Mouse (Mus musculus) skeletal muscle tissue, adult 2 months (tissue): ENCODE measurements at regions not wholly inside any gene's neighbourhood (a gene's known extent, or its start where the extent isn't known, plus 50 kb on each side); places are given as distances from the start of the nearest gene placed in this dataset.

ENCODE experiments used
- DNase-seq: peaks from one replicate; pipeline ENCODE4 v3.0.0-alpha.2; 2012; ENCODE audit warnings: low read depth, low spot score

- DNase-seq = no peak
These were observed 1412.2 kb downstream of the Gsdmc2 start for GRCm38 (mm10) chr15:62432742-62433245.

DNA sequence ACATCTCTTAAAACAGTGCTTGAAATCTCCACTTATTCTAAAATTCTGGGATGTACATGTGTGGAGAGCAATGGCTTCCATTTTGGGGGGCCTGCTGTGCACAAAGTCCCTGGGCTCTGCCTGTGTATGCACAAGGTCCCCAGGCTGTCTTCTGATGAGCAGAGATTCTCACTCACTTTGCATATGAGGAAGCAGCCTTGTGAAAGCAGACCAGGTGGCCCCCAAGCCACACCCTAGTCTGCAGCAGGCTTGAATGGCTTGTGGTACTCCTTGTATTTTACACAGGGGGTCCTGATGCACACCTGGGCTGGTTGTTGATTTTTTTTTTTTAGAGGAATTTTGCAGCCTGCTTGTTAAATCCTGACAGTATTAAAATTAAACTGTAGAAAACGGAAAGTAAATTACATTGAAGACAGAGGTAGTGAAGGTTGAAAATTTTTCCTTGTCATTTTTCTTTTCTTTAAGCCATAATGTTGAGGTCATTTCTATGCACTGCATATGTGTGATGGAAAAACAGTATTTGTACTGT is 1413.8 kb downstream of the Gsdmc2 start:
- DNase-seq = no peak

DNA sequence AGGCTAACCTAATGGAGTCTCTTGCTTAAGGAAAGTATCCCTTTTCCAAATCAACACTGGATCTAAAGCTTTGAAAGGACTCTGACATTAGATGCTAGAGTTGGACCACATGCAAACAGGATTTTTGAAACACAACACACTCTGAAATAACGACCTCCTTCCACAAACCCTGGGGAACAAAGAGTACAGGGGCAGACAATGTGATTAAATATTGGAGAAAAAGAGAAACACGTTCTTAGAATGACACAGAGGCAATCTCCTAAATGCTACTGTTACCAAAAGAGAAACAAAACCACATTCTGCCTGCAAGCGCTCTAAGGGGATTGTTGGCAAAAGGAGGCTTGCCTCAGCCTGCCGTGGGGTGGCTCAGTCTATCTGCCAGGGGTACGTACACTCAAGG is 1422.0 kb downstream of the Gsdmc2 start:
- no peak for DNase-seq

GRCm38 (mm10) chr15:62421073-62421851 is 1423.7 kb downstream of the Gsdmc2 start:
- DNase-seq = no peak

DNA sequence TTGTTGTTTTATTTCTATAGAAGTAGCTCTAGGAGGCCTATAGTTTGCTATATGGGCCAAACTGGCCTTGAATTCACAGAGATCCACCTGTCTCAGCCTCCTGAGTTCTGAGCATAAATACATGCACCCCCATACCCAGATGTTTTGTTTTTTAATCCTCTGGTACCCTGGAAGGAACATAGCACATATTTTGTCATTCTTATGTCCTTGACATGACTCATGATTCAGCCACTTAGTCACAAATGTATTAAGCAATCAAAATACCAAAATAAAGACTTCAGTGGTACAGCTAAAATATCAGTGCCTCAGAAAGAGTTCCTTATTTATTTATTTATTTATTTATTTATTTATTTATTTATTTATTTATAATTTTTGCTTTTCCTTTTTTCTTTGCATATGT is 1428.3 kb downstream of the Gsdmc2 start:
- no peak for DNase-seq

DNA sequence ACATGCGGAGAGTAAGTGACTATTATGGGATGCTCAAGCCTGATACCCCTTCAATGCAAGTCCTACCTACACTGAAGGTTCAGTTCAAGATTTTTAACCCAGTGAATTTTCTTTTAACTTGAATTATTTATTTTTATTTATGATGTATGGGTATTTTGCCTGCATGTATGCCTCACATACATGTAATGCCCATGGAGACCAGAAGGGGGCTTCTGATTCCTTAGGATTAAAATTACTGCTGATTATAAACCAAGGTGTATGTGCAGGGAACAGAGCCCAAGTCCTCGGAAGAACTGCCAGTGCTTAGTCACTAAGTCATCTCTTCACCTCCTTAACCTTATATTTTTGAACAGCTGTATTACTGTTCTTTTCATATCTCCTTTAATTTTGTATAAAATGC is 1431.3 kb downstream of the Gsdmc2 start:
- no peak for DNase-seq

- DNase-seq = no peak
These were observed 1442.8 kb downstream of the Gsdmc2 start for GRCm38 (mm10) chr15:62402142-62402541.

DNA sequence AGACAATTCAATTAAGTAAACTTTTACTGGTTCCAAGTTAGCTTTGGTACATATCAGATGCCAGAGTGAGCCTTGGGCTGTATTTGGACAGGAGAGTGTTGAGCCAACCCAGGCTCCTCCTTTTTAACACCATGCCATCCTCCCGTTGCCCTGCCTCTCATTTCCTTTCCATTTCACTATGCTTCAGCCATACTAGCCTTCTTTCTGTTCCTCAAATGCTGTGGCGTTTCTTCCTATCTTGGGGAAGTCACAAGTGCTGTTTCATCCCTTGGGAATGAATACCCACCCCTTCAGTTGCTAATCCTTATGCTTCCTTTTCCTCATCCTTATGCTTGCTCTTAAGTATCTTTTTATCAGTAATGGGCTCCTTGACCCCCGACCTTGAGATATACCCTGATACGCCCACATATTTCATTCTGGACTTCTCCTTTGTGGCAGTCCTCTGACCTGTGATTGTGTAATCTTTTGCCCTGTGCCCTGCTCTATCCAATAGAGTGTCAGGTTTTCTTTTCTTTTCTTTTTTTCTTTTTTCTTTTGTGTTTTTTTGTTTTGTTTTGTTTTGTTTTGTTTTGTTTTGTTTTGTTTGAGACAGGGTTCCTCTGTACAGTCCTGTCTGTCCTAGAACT is 1443.9 kb downstream of the Gsdmc2 start:
- peak; percentile 9 for DNase-seq

GRCm38 (mm10) chr15:62399381-62399780 is 1445.6 kb downstream of the Gsdmc2 start:
- DNase-seq = no peak

DNA sequence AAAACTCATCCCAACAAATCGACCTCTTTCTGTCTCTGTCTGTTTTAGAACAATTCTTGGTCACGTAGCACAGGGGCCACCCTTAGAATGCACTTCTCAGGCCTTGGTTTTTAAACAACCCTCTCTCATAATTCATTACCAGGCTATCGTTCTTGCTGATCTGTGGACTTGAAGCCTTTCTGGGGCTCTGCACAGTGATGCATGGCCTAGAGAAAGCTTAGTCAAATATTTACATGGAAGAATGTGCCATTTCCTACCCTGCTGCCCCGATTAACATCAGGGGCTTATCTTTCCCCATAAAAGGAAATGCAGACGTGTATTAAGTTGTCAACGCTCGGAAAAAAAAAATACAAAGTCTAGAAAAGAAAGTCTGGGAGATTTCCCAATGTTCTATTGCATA is 1448.0 kb downstream of the Gsdmc2 start:
- no peak for DNase-seq

GRCm38 (mm10) chr15:62395377-62395776 is 1449.6 kb downstream of the Gsdmc2 start:
- DNase-seq = no peak

DNA sequence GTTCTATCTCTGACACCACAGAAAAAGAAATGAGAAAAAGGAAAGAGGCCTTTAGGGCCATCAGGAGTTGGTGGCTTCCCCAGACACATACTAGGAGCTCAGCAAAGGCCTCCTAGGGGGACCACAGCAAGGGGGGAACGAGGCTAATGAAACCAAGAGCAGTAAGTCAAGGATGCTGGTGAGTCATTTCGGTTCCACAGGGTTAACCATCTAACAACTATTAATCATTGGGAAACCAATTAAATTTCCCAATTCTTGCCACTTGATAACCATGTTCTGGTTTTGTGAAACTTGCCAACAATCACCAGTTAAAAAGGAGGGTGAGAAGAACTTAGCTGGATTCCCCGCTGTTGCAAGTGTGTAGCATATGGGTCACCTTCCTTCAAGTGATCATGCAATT is 1451.6 kb downstream of the Gsdmc2 start:
- DNase-seq = no peak

DNA sequence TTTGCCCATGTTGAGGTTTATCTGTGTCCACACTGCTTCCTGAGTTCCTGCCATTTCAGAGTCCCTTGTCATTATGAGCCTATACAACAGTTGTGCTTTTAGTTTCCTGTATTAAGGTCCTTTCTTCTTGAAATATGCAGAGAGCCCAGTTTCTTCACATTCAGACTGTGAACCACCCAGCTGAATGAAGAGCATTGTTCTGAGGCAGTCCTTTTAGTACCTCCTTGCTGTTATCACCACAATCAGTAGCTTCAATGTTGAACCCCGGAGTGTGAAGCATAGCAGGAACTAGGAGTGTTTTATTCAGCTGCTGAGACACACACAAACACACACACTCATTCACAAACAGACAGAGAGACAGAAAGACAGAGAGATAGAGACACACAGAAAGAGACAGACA is 1452.1 kb downstream of the Gsdmc2 start:
- no peak for DNase-seq

DNA sequence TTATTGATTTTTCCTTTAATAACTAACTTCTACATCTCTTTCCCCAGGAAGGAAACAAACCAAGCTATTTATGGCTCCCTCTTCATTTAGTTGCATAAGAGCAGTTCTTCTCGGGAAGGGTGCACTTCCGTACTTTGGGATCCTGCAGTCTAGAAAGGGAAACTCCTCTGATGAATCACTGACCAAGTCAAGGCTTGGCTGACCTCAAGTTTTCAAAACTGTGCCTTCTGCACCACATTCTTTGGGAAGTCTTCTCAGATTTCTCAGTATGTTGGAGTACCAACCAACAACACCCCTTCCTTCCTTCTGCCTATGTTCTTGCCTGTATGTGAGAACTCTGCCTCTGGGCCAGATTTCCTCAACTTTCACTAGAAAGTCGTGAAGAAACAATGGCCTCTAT is 1452.6 kb downstream of the Gsdmc2 start:
- DNase-seq = peak; percentile 36

- DNase-seq = peak; percentile 31
These were observed 1455.4 kb downstream of the Gsdmc2 start for GRCm38 (mm10) chr15:62389431-62390105.

GRCm38 (mm10) chr15:62382233-62382632 is 1459.4 kb upstream of the A1bg start:
- DNase-seq = no peak

GRCm38 (mm10) chr15:62374641-62375040 is 1451.8 kb upstream of the A1bg start:
- DNase-seq = no peak

GRCm38 (mm10) chr15:62361171-62361570 is 1438.4 kb upstream of the A1bg start:
- DNase-seq = no peak

DNA sequence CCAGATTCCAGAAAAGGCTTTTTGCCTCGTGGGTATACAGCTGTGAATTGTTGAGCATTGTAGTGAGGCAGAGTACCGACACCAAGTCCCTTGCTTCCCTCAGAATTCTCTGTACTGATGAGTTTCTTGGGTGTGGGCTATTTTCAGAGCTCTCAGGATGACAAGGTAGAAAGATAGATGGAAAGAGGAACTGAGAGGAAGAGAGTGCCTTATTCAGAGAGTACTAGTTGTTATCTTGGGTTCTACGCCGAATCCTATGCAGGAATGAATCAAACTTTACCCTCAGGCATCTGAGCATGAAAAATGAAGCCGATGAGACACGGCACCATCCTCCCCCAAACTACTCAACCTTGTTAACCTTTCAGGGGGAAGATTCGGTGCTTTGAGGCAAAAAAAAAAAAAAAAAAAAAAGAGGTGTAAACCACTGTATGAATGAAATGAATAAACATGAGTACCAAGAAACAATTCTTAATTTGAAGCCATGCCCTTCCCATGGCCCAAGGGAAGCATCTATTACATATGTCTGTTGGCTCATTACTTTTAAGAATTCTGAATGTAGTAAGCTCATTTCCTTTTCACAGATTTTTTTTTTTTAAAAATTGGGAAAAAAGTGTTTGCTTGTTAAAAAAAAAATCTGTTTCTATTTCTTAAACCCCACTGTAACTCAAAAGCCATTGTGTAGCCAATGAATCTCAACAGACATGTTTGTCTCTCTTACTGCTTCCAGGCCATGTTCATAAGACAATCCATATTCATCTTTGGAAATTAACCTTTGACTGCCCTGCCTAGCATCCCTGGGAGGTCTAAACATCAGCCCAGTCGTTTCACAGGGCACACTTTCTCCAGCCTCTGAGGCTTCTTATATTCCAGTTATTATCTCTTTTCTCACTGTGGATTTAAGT is 1435.8 kb upstream of the A1bg start:
- no peak for DNase-seq

GRCm38 (mm10) chr15:62353786-62354185 is 1431.0 kb upstream of the A1bg start:
- DNase-seq = no peak
